Mouse (Mus musculus) erythroblast, embryonic 14.5 days (primary cell): ENCODE data around the gene Zfp628. TPM values are rescaled to one million over a fixed set of nuclear protein-coding genes. Genes with fewer than 3 reads are reported as not detected.
A peak's percentile ranks its signal among the peaks of the same experiment; 100 is the strongest.

Experiments
- H3K27me3 ChIP-seq: 2 replicates; pipeline ENCODE4 v1.6.1; 2012; ENCODE audit warnings: inconsistent platforms; ENCODE audit not compliant: control insufficient read depth
- H3K36me3 ChIP-seq: 2 replicates; pipeline ENCODE4 v1.6.1; 2012; ENCODE audit warnings: mild to moderate bottlenecking, inconsistent platforms; ENCODE audit not compliant: control insufficient read depth
- H3K4me1 ChIP-seq: 2 replicates; pipeline ENCODE4 v1.6.1; 2012; ENCODE audit warnings: inconsistent platforms; ENCODE audit not compliant: control insufficient read depth
- H3K4me3 ChIP-seq: replicated peaks from 2 replicates; pipeline ENCODE3; 2012; ENCODE audit warnings: moderate library complexity, mild to moderate bottlenecking, inconsistent platforms
- H3K9me3 ChIP-seq: 2 replicates; pipeline ENCODE4 v1.6.1; 2012; ENCODE audit warnings: low read length, inconsistent platforms, mixed read lengths; ENCODE audit not compliant: control insufficient read depth
- GATA1 ChIP-seq: IDR thresholded peaks from 2 replicates; pipeline ENCODE4 v1.6.1; 2012; ENCODE audit warnings: low read length, inconsistent platforms, mixed read lengths
- TAL1 ChIP-seq: IDR thresholded peaks from 3 replicates; pipeline ENCODE4 v1.6.1; 2012; ENCODE audit warnings: low read length, inconsistent platforms, mixed read lengths
- polyA plus RNA-seq: library from polyadenylated mRNA; stranded (reverse); fragments of >175 nt; gene quantifications from 2 replicates; pipeline ENCODE4 v1.2.3, GENCODE M21; 2012

Zfp628 gene
- polyA plus RNA-seq, 1 experiment: 8.5 TPM

- peaks cover 5% of the 10 kb centered on the region for H3K9me3 ChIP-seq
- no peak for TF ChIP-seq GATA1
- no peak for TF ChIP-seq TAL1
- H3K4me1 ChIP-seq: peaks cover 35% of the 10 kb centered on the region
- H3K27me3 ChIP-seq: no peaks in the 10 kb centered on the region
- peaks cover 44% of the 10 kb centered on the region for H3K36me3 ChIP-seq
- peak overlapping the region; percentile 94 for H3K4me3 ChIP-seq
These were observed 826 bp downstream of the Zfp628 start for GRCm38 (mm10) chr7:4915669-4916416.

GRCm38 (mm10) chr7:4917494-4917893, 2.5 kb downstream of the Zfp628 start:
- H3K4me1 ChIP-seq: peaks cover 42% of the 10 kb centered on the region
- H3K4me3 ChIP-seq: no peak overlapping the region
- H3K36me3 ChIP-seq: peaks cover 47% of the 10 kb centered on the region
- no peak for TF ChIP-seq GATA1
- TF ChIP-seq TAL1: no peak
- H3K9me3 ChIP-seq: peaks cover 5% of the 10 kb centered on the region
- peaks cover 11% of the 10 kb centered on the region for H3K27me3 ChIP-seq

DNA sequence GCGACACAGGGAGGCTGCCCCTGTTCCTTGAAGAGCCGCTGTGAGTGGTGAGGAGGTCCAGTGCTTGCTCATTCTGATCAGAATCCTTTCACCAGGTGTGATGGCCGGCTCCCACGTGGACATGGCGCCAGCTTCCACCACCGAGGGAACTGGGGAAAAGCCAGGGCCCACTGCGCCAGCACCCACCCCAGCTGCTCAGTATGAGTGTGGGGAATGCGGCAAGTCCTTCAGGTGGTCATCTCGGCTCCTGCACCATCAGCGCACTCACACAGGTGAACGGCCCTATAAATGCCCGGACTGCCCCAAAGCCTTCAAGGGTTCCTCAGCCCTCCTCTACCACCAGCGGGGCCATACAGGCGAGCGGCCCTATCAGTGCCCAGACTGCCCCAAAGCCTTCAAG, 3.7 kb downstream of the Zfp628 start:
- Histone ChIP-seq H3K4me3 (no peak overlapping the region), H3K4me1 (peaks cover 44% of the 10 kb centered on the region), H3K9me3 (peaks cover 5% of the 10 kb centered on the region), H3K27me3 (peaks cover 23% of the 10 kb centered on the region), H3K36me3 (peaks cover 47% of the 10 kb centered on the region)
- TF ChIP-seq GATA1 (no peak), TAL1 (no peak)

GRCm38 (mm10) chr7:4919096-4919495, 4.1 kb downstream of the Zfp628 start:
- Histone ChIP-seq H3K27me3 (peaks cover 27% of the 10 kb centered on the region), H3K4me3 (no peak overlapping the region), H3K36me3 (peaks cover 47% of the 10 kb centered on the region), H3K4me1 (peaks cover 45% of the 10 kb centered on the region), H3K9me3 (peaks cover 7% of the 10 kb centered on the region)
- no peak for TF ChIP-seq TAL1
- no peak for TF ChIP-seq GATA1

GRCm38 (mm10) chr7:4919971-4920370, 5.0 kb downstream of the Zfp628 start:
- peaks cover 47% of the 10 kb centered on the region for H3K36me3 ChIP-seq

DNA sequence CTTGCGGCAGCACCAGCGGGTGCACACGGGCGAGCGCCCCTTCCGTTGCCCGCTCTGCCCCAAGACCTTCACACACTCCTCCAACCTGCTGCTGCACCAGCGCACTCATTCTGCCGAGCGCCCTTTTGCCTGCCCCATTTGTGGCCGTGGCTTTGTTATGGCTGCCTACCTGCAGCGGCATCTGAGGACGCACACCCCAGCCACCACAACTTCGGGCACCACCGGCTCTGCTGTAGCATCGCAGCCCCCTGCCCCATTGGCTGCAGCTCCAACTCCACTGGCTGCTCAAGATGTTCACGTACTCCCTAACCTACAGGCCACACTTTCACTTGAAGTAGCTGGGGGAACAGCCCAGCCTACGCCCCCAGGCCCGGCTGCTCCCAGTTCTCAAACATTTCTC, 5.5 kb downstream of the Zfp628 start:
- H3K9me3 ChIP-seq: peaks cover 7% of the 10 kb centered on the region
- H3K4me1 ChIP-seq: peaks cover 36% of the 10 kb centered on the region
- no peak for TF ChIP-seq GATA1
- no peak for TF ChIP-seq TAL1
- H3K4me3 ChIP-seq: no peak overlapping the region
- peaks cover 47% of the 10 kb centered on the region for H3K36me3 ChIP-seq
- H3K27me3 ChIP-seq: peaks cover 41% of the 10 kb centered on the region

More at GRCm38 (mm10) chr7:4919971-4920370, 5.0 kb downstream of the Zfp628 start:
- Histone ChIP-seq H3K4me1 (peaks cover 36% of the 10 kb centered on the region), H3K9me3 (peaks cover 7% of the 10 kb centered on the region), H3K4me3 (no peak overlapping the region), H3K27me3 (peaks cover 36% of the 10 kb centered on the region)
- TF ChIP-seq TAL1 (no peak), GATA1 (no peak)

GRCm38 (mm10) chr7:4920976-4921823, 6.2 kb downstream of the Zfp628 start:
- Histone ChIP-seq H3K27me3 (peaks cover 48% of the 10 kb centered on the region), H3K36me3 (peaks cover 47% of the 10 kb centered on the region), H3K9me3 (peaks cover 7% of the 10 kb centered on the region), H3K4me3 (no peak overlapping the region), H3K4me1 (peaks cover 29% of the 10 kb centered on the region)
- TF ChIP-seq TAL1 (no peak), GATA1 (no peak)

DNA sequence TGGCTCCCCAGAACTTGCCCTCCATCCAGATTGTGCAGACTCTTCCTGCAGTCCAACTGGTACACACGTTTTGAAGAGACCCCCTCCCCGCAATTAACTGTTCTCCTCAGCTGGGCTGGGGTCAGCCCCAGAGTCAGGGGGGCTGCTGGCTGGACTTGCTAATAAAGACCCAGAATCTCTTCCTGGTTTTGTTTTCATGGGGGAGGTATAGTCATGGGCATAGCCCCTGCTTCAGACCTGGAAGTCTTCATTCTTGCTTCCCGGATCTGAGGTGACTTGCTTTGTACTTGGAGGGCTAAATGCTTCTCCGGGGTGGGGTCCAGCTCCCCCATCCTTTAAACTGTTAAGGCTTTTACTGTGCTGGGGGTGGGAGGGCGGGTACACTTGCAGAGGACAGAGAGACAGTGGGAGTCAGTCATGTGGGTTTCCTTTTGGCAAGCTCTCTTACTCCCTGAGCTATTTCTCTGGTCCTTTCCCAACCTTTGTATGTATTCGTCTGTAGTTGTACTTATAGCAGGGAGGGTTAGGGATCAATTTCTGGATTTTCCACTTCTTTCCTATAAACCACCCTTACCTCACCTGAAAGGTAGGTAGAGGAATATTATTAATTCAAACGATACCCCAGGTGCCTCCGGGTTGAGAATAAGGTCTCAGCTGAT, 6.9 kb downstream of the Zfp628 start, which contains the start of gene Nat14:
Nat14 (plus strand) TSS at position 205 of the 659 bp plus-strand sequence.
- Histone ChIP-seq H3K36me3 (peaks cover 42% of the 10 kb centered on the region), H3K4me1 (peaks cover 22% of the 10 kb centered on the region), H3K9me3 (peaks cover 7% of the 10 kb centered on the region), H3K27me3 (peaks cover 52% of the 10 kb centered on the region), H3K4me3 (no peak within 1 kb of the TSS)
- TF ChIP-seq TAL1: no peak
- no peak for TF ChIP-seq GATA1
